Mouse (Mus musculus): ENCODE results near the gene Nr2c1.

Nr2c1 gene

GRCm38 (mm10) chr10:94147756-94148531 lies at the start of gene Nr2c1:
TSS of gene Nr2c1 (plus strand) at chr10:94148023.
- DNase-seq (ENCODE audit: low spot score in 2 of 2), result peak; percentile 71 to 73

GRCm38 (mm10) chr10:94098100-94098499 lies 49.7 kb upstream of the Nr2c1 start:
- DNase-seq (ENCODE audit: low spot score in 2 of 2), result no peak

DNA sequence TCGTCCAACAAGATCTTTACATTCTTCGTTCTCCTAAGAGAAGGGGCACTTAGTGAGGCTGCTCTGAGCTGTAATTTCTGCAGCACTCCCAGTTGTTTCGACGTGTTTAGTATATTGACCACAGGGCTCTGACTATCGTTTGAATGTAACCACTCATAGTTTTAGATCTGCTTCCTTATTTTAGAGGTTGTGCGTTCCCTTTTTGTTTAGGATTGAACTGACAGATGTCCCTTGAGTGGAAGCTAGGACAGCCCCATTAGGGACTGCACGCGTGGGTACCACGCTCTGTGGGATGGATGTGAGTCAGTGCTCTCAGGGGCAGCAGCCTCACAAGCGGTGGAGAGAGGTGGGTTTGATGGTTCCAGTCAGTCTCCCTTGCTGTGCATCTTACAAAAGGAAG lies 42.3 kb upstream of the Nr2c1 start:
- no peak for DNase-seq (ENCODE audit: low spot score in 2 of 2)

DNA sequence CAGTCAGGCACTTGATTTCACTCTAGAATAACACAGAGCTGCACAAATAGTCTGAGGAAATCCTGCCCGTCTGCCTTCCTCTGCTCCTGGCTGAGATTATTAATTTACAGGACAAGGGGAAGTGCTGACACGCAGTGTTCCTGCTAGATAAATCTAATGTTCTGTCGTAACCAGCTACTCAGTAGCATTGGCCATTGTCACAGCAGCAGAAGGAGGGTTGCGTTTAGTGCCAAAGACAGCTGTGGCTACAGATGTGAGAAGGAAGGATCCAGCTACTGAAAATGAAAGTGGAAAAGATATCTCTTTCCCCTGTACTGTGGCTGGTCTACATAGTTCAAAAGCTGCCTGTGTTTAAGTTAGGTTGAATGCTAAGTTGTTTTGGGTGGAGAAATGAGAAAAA lies 40.7 kb upstream of the Nr2c1 start:
- DNase-seq (ENCODE audit: low spot score in 2 of 2), result no peak

- DNase-seq (ENCODE audit: low spot score in 2 of 2), result no peak
Observed at GRCm38 (mm10) chr10:94107607-94108006, 40.2 kb upstream of the Nr2c1 start.

GRCm38 (mm10) chr10:94108791-94109190 lies 39.0 kb upstream of the Nr2c1 start:
- no peak for DNase-seq (ENCODE audit: low spot score in 2 of 2)

DNA sequence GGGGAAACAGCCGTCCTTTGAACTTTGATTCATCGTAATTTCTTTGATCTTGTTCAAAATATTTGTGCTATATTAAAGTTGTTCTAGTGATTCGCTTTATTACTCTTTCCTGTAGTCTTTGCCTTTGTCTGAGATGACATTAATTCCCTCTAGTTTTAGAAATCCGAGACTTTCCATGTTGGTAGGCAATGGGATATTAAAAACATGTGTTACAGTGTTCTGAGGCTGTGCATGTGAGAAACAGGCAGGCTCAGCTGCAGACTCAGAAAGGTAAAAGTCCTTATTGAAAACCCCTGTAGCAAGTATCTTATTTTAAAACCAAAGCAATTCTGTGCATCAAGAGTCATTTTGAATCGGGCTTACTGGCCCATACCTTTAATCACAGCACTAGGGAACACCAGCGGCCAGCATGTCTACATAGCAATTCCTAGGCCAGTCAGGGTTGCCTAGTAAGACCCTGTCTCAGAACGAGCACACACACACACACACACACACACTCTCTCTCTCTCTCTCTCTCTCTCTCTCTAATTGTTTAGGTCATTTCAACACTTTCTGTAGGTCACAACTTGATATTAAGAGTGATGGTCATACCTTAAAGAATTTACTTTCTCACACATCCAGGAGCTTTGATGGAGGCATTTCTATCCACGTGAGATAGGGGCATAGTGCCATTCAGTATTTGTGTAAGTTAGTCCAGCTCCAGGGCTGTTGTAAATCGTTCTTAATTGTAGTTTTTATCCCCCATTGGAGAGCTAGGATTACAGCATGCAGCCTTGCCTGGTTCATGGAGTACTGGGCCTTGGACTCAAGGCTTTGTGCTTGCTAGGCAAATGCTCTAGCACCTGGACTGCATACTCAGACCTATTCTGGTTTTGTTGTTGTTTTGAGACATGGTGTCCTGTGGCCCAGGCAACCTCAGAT lies 36.7 kb upstream of the Nr2c1 start:
- no peak for DNase-seq (ENCODE audit: low spot score in 2 of 2)

GRCm38 (mm10) chr10:94112207-94112606 lies 35.6 kb upstream of the Nr2c1 start:
- no peak for DNase-seq (ENCODE audit: low spot score in 2 of 2)

DNA sequence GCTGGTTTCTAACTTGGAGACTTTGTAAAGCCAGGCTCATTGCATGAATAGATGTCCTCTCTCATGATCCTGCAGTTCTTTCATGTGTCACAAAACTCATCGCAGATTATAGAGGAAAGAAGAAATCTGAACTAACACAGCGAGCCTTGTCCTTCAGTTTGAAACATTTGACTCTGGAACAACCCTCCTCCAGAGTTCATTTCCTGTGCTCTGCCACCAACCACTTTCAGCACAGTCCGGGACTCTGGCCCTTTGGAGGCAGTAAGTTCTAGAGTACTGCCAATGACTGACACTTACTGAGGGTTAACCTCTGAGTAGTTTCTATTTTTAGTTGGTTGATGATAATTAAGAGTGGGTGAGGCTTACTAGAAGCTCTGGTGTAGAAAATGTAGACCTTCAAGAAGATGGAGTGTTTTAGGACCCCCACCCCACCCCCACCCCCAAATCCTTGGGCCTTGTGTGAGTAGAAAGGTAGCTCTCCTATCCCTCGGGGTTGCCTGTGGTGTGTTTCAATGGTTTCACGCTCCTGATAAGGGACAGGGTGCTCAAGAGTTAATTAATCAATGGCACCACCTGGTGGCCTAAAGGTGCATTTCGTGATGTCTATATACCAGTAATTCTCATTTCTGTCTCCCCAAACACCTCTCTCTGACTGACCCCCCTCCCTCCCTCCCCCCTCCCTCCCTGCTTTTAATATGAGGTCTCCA lies 31.8 kb upstream of the Nr2c1 start:
- DNase-seq (ENCODE audit: low spot score in 2 of 2), result peak; percentile 46 to 79

GRCm38 (mm10) chr10:94116781-94117340 lies 31.0 kb upstream of the Nr2c1 start:
- no peak for DNase-seq (ENCODE audit: low spot score in 2 of 2)

- no peak for DNase-seq (ENCODE audit: low spot score in 2 of 2)
Observed at GRCm38 (mm10) chr10:94117916-94118315, 29.9 kb upstream of the Nr2c1 start.

GRCm38 (mm10) chr10:94118993-94119392 lies 28.8 kb upstream of the Nr2c1 start:
- DNase-seq (ENCODE audit: low spot score in 2 of 2), result no peak

- no peak for DNase-seq (ENCODE audit: low spot score in 2 of 2)
Observed at GRCm38 (mm10) chr10:94120676-94121075, 27.1 kb upstream of the Nr2c1 start.

GRCm38 (mm10) chr10:94122595-94122994 lies 25.2 kb upstream of the Nr2c1 start:
- DNase-seq (ENCODE audit: low spot score in 2 of 2), result no peak

- no peak for DNase-seq (ENCODE audit: low spot score in 2 of 2)
Observed at GRCm38 (mm10) chr10:94123581-94123980, 24.2 kb upstream of the Nr2c1 start.

- no peak for DNase-seq (ENCODE audit: low spot score in 2 of 2)
Observed at GRCm38 (mm10) chr10:94124376-94124775, 23.4 kb upstream of the Nr2c1 start.

DNA sequence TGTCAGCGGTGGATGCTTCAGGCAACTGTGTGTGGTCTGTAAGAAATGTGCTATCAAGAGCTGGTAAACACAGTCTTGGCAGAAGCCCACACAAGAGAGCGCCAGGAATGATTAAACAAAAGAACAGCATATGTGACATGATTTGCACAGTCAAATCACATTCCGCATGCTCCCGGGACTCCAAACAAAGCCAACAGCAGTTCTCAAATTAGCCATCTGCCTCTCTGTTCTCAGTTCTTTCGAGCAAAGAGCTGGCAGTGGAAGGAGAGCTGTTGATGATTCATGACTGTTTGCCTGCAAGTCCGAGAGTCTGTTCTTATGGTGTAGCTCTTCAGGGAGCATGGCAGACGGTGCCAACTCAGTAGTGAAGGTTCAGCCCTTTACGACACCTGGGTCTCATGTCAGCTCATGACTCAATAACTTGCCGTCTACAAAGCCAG lies 18.1 kb upstream of the Nr2c1 start:
- no peak for DNase-seq (ENCODE audit: low spot score in 2 of 2)

DNA sequence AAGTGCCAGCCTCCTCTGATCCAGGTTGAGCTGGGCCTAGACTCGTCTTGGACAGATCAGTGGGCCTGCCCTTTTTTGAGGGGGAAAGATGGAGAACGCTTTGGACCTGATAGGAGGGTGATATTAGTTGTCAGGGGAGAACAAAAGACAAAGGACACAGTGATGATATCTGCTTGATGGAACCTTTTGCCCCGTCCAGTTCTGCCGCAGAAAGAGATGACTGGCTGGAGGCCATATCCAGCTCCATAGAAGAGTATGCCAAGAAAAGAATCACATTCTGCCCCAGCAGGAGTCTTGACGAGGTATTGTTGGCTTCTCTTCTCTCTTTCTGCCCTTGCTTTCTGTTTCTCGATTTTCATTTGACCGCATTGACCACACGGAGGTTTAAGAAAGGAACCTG lies 14.7 kb upstream of the Nr2c1 start:
- no peak for DNase-seq (ENCODE audit: low spot score in 2 of 2)

DNA sequence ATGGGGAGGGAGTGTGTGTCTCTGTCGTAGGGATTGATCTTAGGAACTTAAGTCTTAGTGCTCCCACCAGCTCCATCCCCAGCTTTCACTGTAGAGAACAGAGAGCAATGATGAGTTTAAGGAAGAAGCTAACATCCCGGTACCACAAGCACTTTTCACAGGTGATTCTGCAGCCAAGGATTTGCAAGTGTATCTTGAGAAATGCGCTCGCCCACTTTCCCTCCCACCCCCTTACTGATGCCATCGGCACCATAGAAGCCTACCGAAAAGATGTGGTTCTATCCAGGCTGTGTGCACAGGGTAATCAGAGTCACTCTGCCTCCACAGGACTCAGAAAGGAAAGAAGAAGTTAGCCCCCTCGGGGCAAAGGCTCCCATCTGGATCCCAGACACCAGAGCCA lies 14.1 kb upstream of the Nr2c1 start:
- no peak for DNase-seq (ENCODE audit: low spot score in 2 of 2)

GRCm38 (mm10) chr10:94134535-94135390 lies 13.1 kb upstream of the Nr2c1 start:
- no peak for DNase-seq (ENCODE audit: low spot score in 2 of 2)
